Comparison of ENCODE assay signal across 10 mouse cellular contexts in genomic region chr16:18798841-18799240, GRCm38 (mm10). TPM values are rescaled to one million over a fixed set of nuclear protein-coding genes. Genes with fewer than 3 reads are reported as not detected.
A peak's percentile ranks its signal among the peaks of the same experiment; 100 is the strongest.
DNase-seq lines count a peak whose midpoint lies in the region; TF ChIP-seq lines count a peak whose summit lies in the region.
"Had no signal": no experiment of that assay in that cellular context is flagged by ENCODE, and none has a peak within 500 bp of the region (broad histone marks: within the 10 kb centered on the region; RNA-seq: fewer than 3 reads in every experiment).

No protein-coding gene starts in this region.

- no peak overlapping the region for H3K27ac ChIP-seq in cerebellum, adult 2 months (ENCODE audit: insufficient read depth, low read length)
- H3K27ac ChIP-seq in small intestine, adult 2 months (ENCODE audit: insufficient read depth, low read depth, low read length), result no peak overlapping the region

- intact Hi-C loops in gastrocnemius, postnatal 14 days (cut with DNase I; ENCODE audit: low total_unique reads), result loop anchor here (2.0 to 5.0 kb wide), 2 partner anchors 102 to 172 kb away; partner anchors contain the start of genes Gm49601 and Sept5

- no peaks in the 10 kb centered on the region for H3K27me3 ChIP-seq in cerebellum, adult 2 months (ENCODE audit: control insufficient read depth, insufficient read depth, low read length)
- no peaks in the 10 kb centered on the region for H3K27me3 ChIP-seq in C2C12 (ENCODE audit: control insufficient read depth, insufficient read depth, insufficient read length)
- no peaks in the 10 kb centered on the region for H3K27me3 ChIP-seq in small intestine, adult 2 months (ENCODE audit: control insufficient read depth, insufficient read depth, low read length)

- no peaks in the 10 kb centered on the region for H3K79me2 ChIP-seq in C2C12 (ENCODE audit: control insufficient read depth, insufficient read depth)

- H3K4me1 ChIP-seq in cerebellum, adult 2 months (ENCODE audit: control insufficient read depth, insufficient read depth, low read length), result no peaks in the 10 kb centered on the region
- H3K4me1 ChIP-seq in small intestine, adult 2 months (ENCODE audit: control insufficient read depth, insufficient read depth, insufficient read length, low read length), result no peaks in the 10 kb centered on the region

- TF ChIP-seq CTCF in cerebellum, adult 2 months (IDR thresholded peaks at IDR 0.05; ENCODE audit: borderline replicate concordance, insufficient read depth, low read depth, low read length), result peak; percentile 74
- peak; percentile 70 for TF ChIP-seq CTCF in C2C12 (IDR thresholded peaks at IDR 0.05; ENCODE audit: control insufficient read depth, insufficient read depth, insufficient read length)
- TF ChIP-seq CTCF in small intestine, adult 2 months (IDR thresholded peaks at IDR 0.05; ENCODE audit: extremely low read depth, insufficient read length, insufficient replicate concordance, low read depth, low read length), result peak; percentile 56; the same call in 1 of the 2 replicates

- H3K79me3 ChIP-seq in C2C12 (ENCODE audit: low read depth), result no peaks in the 10 kb centered on the region

- no peak overlapping the region for H3K4me3 ChIP-seq in cerebellum, adult 2 months (replicated peaks; ENCODE audit: insufficient read depth, low read depth, low read length)
- no peak overlapping the region for H3K4me3 ChIP-seq in C2C12 (ENCODE audit: insufficient read depth, poor library complexity, severe bottlenecking)
- no peak overlapping the region for H3K4me3 ChIP-seq in small intestine, adult 2 months (ENCODE audit: low read depth, low read length)

- peak; percentile 25 to 39 for DNase-seq in cerebellum, adult 2 months
- DNase-seq in cerebellum, adult 11 months, result no peak
- peak; percentile 68 to 79 for DNase-seq in cerebellum, postnatal 14 days
- peak; percentile 40 for DNase-seq in gastrocnemius, postnatal 14 days
- DNase-seq in layer of hippocampus, adult 11-12 months (ENCODE audit: low spot score), result peak; percentile 70
- DNase-seq in lung, postnatal 4 days, result peak; percentile 44 to 62

- peaks cover 63% of the 10 kb centered on the region for H3K36me3 ChIP-seq in C2C12 (ENCODE audit: control insufficient read depth, insufficient read depth)
- H3K36me3 ChIP-seq in small intestine, adult 2 months (ENCODE audit: control insufficient read depth, insufficient read depth, low read length), result peaks cover 14% of the 10 kb centered on the region

- H3ac ChIP-seq in C2C12 (ENCODE audit: control insufficient read depth, insufficient read length, low read depth), result no peak overlapping the region

- no peak for TF ChIP-seq POLR2A in cerebellum, adult 2 months (IDR thresholded peaks at IDR 0.05; ENCODE audit: borderline replicate concordance, insufficient read depth, low read length)
- TF ChIP-seq POLR2A in small intestine, adult 2 months (IDR thresholded peaks at IDR 0.05; ENCODE audit: low read depth, low read length), result no peak

- 31% methylated on average over 2 of the region's 2 CpGs for WGBS in cerebellum, adult 2 months
- 82% methylated on average over 2 of the region's 2 CpGs for WGBS in small intestine, adult 2 months

TF ChIP-seq in C2C12, 6 proteins besides CTCF, POLR2A, EP300 and RAD21:
- TF ChIP-seq FOSL1 (IDR thresholded peaks at IDR 0.05; ENCODE audit: insufficient read depth, low read length, poor library complexity, severe bottlenecking), result no peak
- no peak for TF ChIP-seq USF1 (IDR thresholded peaks at IDR 0.05; ENCODE audit: low read depth)
- TF ChIP-seq MYOD1 (IDR thresholded peaks at IDR 0.05; ENCODE audit: control insufficient read depth, insufficient read length, low read depth), result no peak
- TF ChIP-seq MYOG (IDR thresholded peaks at IDR 0.05; ENCODE audit: control insufficient read depth, extremely low read depth, insufficient read length), result no peak
- TF ChIP-seq MAX (IDR thresholded peaks at IDR 0.05), result no peak
- no peak for TF ChIP-seq CEBPB (IDR thresholded peaks at IDR 0.05; ENCODE audit: low read depth)
TF ChIP-seq in C2C12: peak in this region for 0.

RNA-seq across cellular contexts. Expression of gene Ufd1, which starts 12.7 kb away (rescaled TPM):
- 100 and 114 TPM in 2 replicates for polyA plus RNA-seq in cerebellum, adult 2 months (2012; rRNA removed)
- polyA plus RNA-seq in C2C12 (2012; fragmentation: generic; extraction: Trizol), result 35.5 TPM
- total RNA-seq in gastrocnemius, postnatal 14 days (2021), result 10 to 100 TPM; 44.4 to 48.9 TPM
- polyA plus RNA-seq in small intestine, adult 2 months (2012; rRNA removed), result 7.0 and 11.4 TPM in 2 replicates

RNA-seq across cellular contexts. Expression of gene Cdc45, which starts 12.9 kb away (rescaled TPM):
- polyA plus RNA-seq in cerebellum, adult 2 months (2012; rRNA removed), result 4.9 and 5.8 TPM in 2 replicates
- polyA plus RNA-seq in C2C12 (2012; fragmentation: generic; extraction: Trizol), result 52.1 TPM
- total RNA-seq in gastrocnemius, postnatal 14 days (2021), result 1 to 10 TPM; 2.4 to 2.6 TPM
- 4.3 and 6.6 TPM in 2 replicates for polyA plus RNA-seq in small intestine, adult 2 months (2012; rRNA removed)

RNA-seq across cellular contexts. Expression of gene Cldn5, which starts 22.2 kb away (rescaled TPM):
- 62.8 and 71.8 TPM in 2 replicates for polyA plus RNA-seq in cerebellum, adult 2 months (2012; rRNA removed)
- 0.02 TPM for polyA plus RNA-seq in C2C12 (2012; fragmentation: generic; extraction: Trizol)
- 10 to 100 TPM; 31.4 to 38.9 TPM for total RNA-seq in gastrocnemius, postnatal 14 days (2021)
- polyA plus RNA-seq in small intestine, adult 2 months (2012; rRNA removed), result 14.1 and 24.9 TPM in 2 replicates
- total RNA-seq: G1E had no signal

RNA-seq across cellular contexts. Expression of gene 2510002D24Rik, which starts 37.5 kb away (rescaled TPM):
- polyA plus RNA-seq in cerebellum, adult 2 months (2012; rRNA removed), result 55.2 and 56.0 TPM in 2 replicates
- polyA plus RNA-seq in C2C12 (2012; fragmentation: generic; extraction: Trizol), result 1.5 TPM
- 10 to 100 TPM; 13.8 to 14.3 TPM for total RNA-seq in gastrocnemius, postnatal 14 days (2021)
- 33.6 and 49.8 TPM in 2 replicates for polyA plus RNA-seq in small intestine, adult 2 months (2012; rRNA removed)

RNA-seq across cellular contexts. Expression of gene Gm28539, which starts 37.5 kb away (rescaled TPM):
- polyA plus RNA-seq in cerebellum, adult 2 months (2012; rRNA removed), result 0.08 TPM in 1 of 2 replicates, not detected in the other
- not detected for polyA plus RNA-seq in C2C12 (2012; fragmentation: generic; extraction: Trizol)
- total RNA-seq in gastrocnemius, postnatal 14 days (2021), result 1 to 10 TPM; 1.3 to 2.1 TPM
- polyA plus RNA-seq in small intestine, adult 2 months (2012; rRNA removed), result not detected in 2 replicates
- total RNA-seq: G1E had no signal
- polyA plus RNA-seq: G1E; stomach, embryonic 14.5 days had no signal

Comparison
In these comparisons a context has a peak if more than half of its experiments do, and no peak if none do; other contexts are left out.
1. RNA of gene Cldn5, which starts 22.2 kb away (polyA plus RNA-seq): 62.8 to 71.8 TPM in cerebellum, adult 2 months and 14.1 to 24.9 TPM in small intestine, adult 2 months; 0.02 TPM in C2C12 (single experiment); every median in the first group is over 10 times any median in the second.
2. Peak in every context shown above with its lines, with median percentiles within 50 percentile points of each other: CTCF ChIP-seq.